Mouse (Mus musculus) bone marrow, adult 2 months (tissue): ENCODE measurements around the gene Zfp113.

ENCODE experiments used
- CTCF ChIP-seq: fragments of 200-500 bp; IDR thresholded peaks from 2 replicates; pipeline ENCODE4 v1.5.1; 2011; ENCODE audit warnings: low read length, control low read depth; ENCODE audit not compliant: control insufficient read depth, insufficient read depth
- POLR2A ChIP-seq: fragments of 200-500 bp; IDR thresholded peaks from 2 replicates; pipeline ENCODE4 v1.6.1; 2011; ENCODE audit warnings: low read depth, mild to moderate bottlenecking, control low read depth, low read length, borderline replicate concordance; ENCODE audit not compliant: control insufficient read depth

- TF ChIP-seq CTCF (no peak), POLR2A (no peak)
These were observed 62.8 kb downstream of the Zfp113 start for GRCm38 (mm10) chr5:138092771-138093170.
